Mouse (Mus musculus) left cerebral cortex, adult 11 months (tissue): ENCODE results near the gene Rapgef4.
A peak's percentile ranks its signal among the peaks of the same experiment; 100 is the strongest.

ENCODE experiments used
- DNase-seq: peaks from one replicate; pipeline ENCODE4 v3.0.0; 2022; ENCODE audit warnings: low spot score

The Rapgef4 gene

DNA sequence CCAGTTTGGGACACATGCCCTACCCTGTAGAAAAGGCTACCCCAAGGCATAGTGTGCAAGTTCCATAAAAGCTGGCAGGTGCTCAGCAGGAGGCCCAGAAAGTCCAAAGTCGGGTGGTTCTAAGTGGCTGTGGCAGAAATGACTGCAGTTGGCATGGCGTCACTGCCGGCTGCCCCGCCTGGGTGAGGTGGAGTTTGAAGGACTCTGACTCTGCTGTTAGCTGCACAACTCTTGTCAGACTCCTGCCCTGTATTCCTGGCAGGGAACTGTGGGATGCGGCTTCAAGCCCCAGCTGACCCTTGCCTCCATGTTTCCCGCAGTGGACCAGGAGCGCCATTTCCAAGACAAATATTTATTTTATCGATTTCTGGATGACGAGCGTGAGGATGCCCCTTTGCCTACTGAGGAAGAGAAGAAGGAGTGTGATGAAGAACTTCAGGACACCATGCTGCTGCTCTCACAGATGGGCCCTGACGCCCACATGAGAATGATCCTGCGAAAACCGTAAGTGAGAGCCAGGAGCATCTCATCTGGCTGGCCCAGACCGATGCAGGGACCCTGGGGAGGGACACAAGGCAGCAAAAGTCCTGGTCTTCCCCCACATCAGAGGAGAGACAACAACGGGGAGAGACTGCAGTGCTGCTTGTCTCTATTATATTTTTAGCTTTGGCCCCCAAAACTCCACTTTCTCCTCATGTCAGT, 198.7 kb downstream of the Rapgef4 start:
- DNase-seq: no peak

GRCm38 (mm10) chr2:72181443-72181842, 200.4 kb downstream of the Rapgef4 start:
- no peak for DNase-seq

- no peak for DNase-seq
These were observed 202.7 kb downstream of the Rapgef4 start for GRCm38 (mm10) chr2:72183751-72184150.

DNA sequence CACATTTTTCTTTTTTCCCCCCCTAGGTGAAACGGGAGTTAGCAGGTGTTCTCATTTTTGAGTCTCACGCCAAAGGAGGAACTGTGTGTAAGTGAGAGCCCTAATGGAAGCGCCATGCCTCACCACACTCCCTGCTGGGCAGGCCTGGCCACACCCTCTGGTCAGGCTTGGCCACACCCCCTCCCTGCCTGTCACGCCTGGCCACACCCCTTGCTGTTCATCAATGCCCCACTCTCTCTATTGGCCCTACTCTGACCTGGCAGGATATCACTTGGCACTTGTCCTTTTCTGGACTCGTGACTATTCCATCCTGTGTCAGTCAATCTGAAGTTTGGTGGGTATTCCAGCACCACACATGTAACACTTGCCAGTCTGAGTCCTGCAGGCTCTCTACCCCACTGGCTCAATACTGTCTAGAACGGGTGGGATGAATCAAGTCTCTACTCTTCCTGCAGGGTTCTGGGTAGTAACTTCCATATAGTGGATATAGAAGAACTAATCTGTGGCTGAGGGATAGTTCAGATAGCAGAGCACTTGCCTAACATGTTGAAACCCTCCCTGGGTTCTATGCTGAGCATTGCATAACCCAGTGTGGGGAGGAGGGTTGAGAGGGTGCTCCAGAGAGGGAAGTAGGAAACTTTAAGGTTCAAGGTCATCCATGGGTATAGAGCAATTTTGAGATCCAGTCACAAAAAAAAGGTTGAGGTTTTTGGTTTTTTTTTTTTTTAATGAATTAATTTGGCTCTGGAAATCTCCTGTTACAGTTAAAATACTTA, 215.3 kb downstream of the Rapgef4 start:
- DNase-seq: no peak

DNA sequence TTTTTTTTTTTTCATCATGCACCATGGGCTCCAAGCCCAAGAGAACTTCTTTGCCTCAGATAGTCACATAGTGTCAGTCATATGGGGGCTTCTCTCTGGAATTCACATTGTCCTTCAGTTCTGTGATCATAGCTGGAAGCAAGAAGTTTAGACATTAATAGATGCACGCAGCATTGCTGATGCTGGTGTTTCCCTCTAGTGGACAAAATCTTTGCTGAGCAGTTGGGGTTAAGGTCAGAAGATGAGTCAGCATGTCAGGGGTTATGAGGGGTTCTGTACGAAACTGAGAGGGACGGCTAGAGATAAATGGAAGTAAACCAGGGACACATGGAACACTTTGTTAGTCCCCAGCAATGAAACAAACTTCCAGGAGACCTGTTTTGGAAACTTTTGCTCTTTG, 216.0 kb downstream of the Rapgef4 start:
- DNase-seq: no peak

- no peak for DNase-seq
These were observed 218.4 kb downstream of the Rapgef4 start for GRCm38 (mm10) chr2:72199451-72199850.

- DNase-seq: no peak
These were observed 220.5 kb downstream of the Rapgef4 start for GRCm38 (mm10) chr2:72201506-72201905.

GRCm38 (mm10) chr2:72202252-72202651, 221.2 kb downstream of the Rapgef4 start:
- DNase-seq: no peak

DNA sequence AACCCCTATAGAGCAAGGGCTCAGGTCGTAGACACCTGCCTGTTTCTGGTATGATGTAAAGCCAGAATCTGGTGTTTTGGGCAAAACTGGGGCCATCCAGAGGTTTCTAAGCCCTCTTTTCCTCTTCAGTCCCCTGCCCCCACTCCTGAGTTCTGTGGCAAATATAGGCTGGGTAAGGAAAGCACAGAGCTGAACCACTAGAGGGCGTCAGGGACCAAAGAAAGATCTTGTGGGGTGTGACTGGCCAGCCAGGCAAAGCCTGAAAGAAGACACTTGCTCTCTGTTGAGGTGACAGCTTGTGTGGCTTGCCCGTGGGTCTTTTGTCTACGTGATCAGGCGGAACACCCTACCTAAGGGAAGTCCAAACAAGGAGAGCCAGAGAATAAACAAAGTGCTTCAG, 222.6 kb downstream of the Rapgef4 start:
- DNase-seq: peak; percentile 43

- DNase-seq: no peak
These were observed 224.8 kb downstream of the Rapgef4 start for GRCm38 (mm10) chr2:72205869-72206268.

DNA sequence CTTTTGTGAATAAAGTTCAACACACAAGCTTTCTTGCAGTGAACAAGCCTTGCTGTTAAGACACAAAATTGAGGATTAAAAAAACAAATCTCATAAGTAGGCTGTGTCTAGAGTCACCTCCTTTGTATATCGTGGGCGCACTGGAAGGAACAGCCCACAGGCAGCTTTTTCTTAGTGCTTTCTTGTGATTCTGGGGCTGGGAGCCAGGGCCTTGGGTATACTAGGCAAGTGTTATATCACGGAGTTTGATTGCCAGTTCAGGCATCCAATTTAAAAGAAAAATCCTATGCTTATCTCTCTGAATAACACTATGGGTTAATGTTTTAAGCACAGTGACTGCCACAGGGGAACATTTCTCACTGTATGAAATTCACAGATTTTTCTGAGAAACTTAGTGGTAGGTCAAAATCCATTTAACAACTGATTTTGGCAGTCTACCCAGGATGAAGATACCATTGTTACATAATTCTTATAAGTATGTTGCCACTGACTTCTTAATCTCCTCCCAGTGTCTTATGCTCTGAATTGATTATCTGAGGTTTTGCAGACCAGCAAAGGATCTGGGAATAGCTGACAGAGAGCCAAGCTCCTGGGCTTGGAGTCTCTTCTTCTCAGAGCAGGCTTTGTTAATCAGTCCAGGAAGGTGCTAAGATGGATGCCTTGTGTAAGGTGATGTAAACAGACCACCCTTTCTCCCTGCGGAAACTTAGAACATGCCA, 225.6 kb downstream of the Rapgef4 start:
- peak; percentile 27 for DNase-seq

DNA sequence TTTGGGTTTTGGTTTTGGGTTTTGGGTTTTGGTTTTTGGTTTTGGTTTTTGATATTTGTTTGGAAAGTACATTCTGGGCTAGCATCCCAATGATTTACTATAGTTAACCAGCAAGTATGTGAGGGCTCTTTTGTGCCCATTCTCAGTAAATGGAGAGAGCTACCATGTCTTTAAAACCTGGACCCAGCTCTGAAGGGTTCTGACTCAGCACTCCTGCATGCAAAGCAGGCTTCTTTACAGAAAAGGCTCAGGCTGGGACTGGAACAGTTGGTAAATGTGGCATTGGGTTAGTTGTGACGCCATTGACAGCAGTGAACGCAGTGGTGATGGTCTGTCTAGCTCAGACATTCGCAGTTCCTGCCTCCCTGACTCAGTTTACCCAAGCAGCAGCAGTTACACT, 236.3 kb downstream of the Rapgef4 start:
- DNase-seq: no peak

DNA sequence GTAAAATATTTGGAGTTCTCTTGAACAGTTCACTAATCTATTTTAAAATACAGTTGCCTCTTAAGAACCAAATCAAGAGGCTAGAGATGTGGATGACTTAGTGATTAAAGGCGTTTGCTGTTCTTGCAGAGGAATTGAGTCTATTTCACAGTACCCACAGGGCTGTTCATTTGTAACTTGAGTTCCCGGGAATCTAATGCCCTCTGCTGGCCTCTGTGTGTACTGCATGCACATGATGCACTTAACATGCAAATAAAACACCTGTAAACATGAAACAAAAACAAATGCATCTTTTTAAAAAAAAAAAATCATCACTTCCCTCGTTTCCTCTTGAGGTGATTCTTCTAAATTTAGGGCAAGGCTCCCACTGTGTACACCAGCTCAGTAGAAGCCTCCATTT, 238.9 kb downstream of the Rapgef4 start:
- peak; percentile 27 for DNase-seq

DNA sequence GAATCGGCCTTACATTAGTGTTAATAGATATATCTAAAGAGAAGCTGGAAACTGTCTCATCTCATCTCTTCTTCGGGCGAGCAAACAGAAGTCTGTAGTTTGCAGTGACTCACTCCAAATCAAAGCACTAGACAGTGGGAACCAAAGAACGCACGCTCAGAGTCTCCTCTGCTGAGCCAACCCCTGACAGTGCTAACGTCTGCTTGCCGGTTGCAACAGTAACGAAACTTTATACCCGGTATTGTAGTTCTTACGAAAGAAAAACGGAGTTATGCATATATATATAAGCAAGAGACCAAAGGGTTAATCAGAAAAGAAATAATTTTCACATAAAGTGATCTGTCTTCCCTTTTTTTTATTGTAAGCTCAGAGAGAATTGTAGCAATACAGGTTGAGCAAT, 240.2 kb downstream of the Rapgef4 start:
- no peak for DNase-seq

DNA sequence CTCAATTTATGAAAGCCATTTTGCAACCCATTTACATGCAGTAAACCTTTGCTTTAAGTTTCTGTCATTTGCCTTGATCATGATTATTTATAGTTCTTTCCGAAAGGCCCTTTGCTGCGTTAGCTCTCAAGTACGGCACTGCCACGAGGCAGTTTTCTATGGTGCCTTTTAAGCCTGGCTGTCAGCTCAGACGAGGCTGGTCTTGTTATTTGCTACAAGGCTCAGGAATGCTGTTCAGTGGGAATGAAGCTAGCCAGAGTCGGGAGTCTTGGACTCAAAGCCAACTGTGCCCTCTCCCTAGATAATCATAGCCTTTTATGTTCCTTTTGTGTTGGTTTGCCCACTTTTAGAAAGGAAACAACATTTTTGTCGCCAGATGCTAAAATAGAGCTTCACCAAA, 240.7 kb downstream of the Rapgef4 start:
- no peak for DNase-seq

- no peak for DNase-seq
These were observed 241.2 kb downstream of the Rapgef4 start for GRCm38 (mm10) chr2:72222276-72222675.

DNA sequence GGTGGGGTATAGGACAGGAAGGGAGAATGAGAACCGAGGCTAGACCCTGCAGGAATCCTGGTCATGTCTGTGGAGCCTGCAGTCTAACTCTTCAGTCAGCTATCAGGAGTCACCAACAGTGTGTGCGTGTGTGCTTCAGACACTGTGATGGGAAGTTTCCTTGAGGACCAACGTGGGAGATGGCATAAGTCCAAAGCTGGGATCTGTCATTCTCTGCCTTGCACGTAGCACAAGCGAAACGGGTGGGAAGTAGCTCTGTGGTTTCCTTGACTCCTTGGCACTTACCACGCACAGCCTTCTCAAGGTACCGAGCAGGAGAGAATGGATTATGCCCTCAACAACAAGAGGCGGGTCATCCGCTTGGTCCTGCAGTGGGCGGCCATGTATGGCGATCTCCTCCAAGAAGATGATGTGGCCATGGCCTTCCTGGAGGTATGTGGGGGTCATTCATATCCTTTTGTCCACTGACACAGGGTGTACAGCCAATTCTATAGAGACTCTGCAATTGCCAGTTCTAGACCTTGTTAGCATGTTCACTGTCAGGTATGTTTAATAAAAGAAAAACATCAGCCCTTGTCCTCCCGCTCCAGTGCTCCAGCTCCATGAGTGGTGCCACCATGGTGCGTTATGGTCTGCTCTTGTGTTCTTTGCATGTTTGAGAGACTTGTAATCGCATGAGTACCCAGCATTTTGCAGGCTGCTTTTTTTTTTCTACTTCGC, 241.9 kb downstream of the Rapgef4 start:
- DNase-seq: no peak

GRCm38 (mm10) chr2:72223479-72223878, 242.4 kb downstream of the Rapgef4 start:
- DNase-seq: no peak

- no peak for DNase-seq
These were observed 245.0 kb downstream of the Rapgef4 start for GRCm38 (mm10) chr2:72226006-72226405.

- DNase-seq: no peak
These were observed 246.4 kb downstream of the Rapgef4 start for GRCm38 (mm10) chr2:72227416-72227815.

DNA sequence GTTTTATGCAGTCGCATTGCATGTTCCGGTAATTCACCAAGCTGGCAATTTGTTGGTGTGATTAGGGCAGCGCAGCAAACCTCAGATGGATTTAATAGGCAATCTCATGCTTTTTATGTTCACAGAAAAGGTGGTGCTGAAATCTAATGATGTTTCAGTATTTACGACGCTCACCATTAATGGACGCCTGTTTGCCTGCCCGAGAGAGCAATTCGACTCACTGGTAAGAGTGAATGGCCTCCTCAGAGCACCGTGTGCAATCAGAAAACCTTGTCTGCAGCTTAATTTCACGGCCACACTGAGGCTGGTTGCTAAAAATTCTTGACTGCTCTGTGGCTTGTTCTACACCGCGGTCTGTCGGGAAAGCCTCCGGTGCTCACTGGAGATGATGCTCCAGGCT, 247.8 kb downstream of the Rapgef4 start:
- no peak for DNase-seq

- DNase-seq: no peak
These were observed 249.5 kb downstream of the Rapgef4 start for GRCm38 (mm10) chr2:72230545-72230944.
